In the genomic region with DNA sequence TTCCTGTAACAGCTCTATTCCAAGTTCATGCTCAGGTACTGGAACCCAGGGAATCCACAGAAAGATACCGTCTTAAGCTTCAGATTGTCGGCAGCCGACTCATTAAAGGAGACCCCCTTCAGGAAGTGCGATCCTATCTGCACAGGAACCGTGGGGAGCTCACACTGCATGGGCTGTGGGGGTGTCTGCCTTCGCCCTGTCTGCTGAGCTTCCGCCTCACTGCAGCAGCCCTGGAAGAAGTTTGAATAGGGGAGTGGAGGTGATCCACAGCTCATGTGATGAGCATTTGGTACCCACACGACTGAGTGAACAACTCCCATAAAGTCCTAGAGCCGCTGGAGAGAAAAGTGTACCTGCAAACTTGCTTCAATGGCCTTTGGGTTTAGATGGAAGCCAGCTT, we compare ENCODE assay signal across 18 mouse cellular contexts. TPM values are rescaled to one million over a fixed set of nuclear protein-coding genes. Genes with fewer than 3 reads are reported as not detected.
"Had no signal": no experiment of that assay in that cellular context is flagged by ENCODE, and none has a peak within 500 bp of the region (broad histone marks: within the 10 kb centered on the region; RNA-seq: fewer than 3 reads in every experiment).

No protein-coding gene starts in this region.

- DNase-seq: kidney, postnatal 10 days; kidney, postnatal 4 days; lung, embryonic 14.5 days; retina, postnatal 1 day; right cerebral cortex, postnatal 14 days; thymus, postnatal 4 days had no signal

- H3K27me3 ChIP-seq: limb, embryonic 15.5 days; liver, embryonic 12.5 days; midbrain, embryonic 12.5 days; neural tube, embryonic 13.5 days had no signal

- H3K4me3 ChIP-seq: limb, embryonic 15.5 days; liver, embryonic 12.5 days; midbrain, embryonic 12.5 days; neural tube, embryonic 13.5 days had no signal

- H3K4me1 ChIP-seq: liver, embryonic 12.5 days; midbrain, embryonic 12.5 days; neural tube, embryonic 13.5 days had no signal

- H3K27ac ChIP-seq: liver, embryonic 12.5 days; midbrain, embryonic 12.5 days; stomach, postnatal 0 days had no signal

- H3K4me2 ChIP-seq: limb, embryonic 15.5 days; liver, embryonic 12.5 days; lung, embryonic 14.5 days; midbrain, embryonic 12.5 days; neural tube, embryonic 13.5 days had no signal

- ATAC-seq: liver, embryonic 12.5 days; midbrain, embryonic 16.5 days had no signal

- H3K9me3 ChIP-seq: limb, embryonic 15.5 days; liver, embryonic 12.5 days; midbrain, embryonic 12.5 days; neural tube, embryonic 13.5 days had no signal

- H3K9ac ChIP-seq: limb, embryonic 15.5 days; liver, embryonic 12.5 days; lung, embryonic 14.5 days; midbrain, embryonic 12.5 days; neural tube, embryonic 13.5 days had no signal

RNA-seq across cellular contexts. Expression of a gene that starts 6.4 kb away (rescaled TPM):
- total RNA-seq: layer of hippocampus, adult 8-10 months; layer of hippocampus, postnatal 25 days; left cerebral cortex, postnatal 36 days; megakaryocyte-erythroid progenitor cell, adult 5-6 weeks had no signal
- polyA plus RNA-seq: kidney, embryonic 14.5 days; limb, embryonic 15.5 days; liver, embryonic 12.5 days; midbrain, embryonic 16.5 days; neural tube, embryonic 13.5 days; small intestine, adult 2 months; stomach, postnatal 0 days had no signal
